Mouse (Mus musculus) fat pad, adult 2 months (tissue): ENCODE results near the gene Rnf220.
"Not testable (repeated sequence)": the region's sequence is repeated elsewhere in the genome, so short reads cannot be mapped to it uniquely, and the experiment has no call there.

Experiments used
- DNase-seq: peaks from one replicate; pipeline ENCODE4 v3.0.0-alpha.2; 2011; ENCODE audit warnings: low read depth, low spot score; ENCODE audit errors: extremely low read depth

Gene Rnf220

DNA sequence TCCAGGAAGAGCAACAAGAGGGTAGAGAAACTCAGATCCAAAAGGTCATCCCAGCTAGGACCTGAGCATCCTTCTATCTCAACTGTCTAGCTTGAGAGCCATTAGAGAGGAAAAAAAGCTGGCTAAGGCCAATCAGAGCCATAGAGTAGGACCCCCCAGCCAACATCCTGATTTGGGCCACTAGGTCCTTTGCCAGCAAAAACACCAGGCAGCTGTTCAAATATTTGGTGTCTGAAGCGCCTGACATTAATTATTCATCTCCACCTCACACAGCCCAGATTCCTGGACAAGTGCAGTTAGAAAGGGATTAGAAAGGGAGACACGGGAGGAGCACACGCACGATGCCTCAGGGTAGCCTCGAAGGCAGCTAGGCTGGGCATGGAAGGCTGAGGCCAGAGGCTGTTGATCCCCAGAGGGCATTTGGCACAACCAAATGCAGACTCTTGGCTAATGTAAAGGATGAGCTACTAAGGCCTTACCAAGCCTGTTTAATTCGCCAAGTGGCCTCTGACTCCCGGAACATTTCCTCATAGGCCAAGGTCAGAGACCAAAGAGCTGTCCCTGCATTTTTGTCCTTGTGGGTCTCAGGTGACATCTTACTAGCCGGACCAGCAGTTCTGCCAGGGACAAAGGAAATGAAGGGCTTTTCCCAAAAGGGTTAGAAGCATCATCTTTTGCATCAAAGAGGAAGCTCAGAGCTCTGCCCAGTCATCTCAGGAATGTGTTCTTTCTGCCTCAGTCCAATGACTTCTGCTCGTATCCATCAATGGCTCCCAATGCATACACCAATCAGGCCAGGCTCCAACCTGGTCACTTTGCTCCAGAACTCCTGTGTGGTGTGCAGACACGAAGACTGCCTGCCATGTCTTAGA is 218.2 kb downstream of the Rnf220 start:
- no peak for DNase-seq

DNA sequence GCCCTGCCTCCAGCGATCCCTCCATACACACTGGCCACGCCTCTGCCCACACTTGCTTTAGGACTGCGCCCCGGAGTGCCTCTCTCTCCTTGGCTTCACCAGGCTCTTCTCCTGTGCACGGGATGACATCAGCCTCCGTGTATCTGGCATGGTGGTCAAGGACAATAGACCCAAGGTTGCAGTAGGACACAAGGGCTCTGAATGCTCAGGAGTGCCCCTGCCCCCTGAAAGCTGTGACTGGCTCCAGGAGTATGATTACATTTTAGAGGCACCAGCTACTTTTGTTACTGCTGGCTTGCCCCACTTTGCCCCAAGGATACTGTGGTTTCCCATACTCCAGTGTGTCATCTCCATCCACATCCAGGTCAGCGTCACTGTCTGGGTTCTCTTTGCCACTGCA is 219.2 kb downstream of the Rnf220 start:
- no peak for DNase-seq

DNA sequence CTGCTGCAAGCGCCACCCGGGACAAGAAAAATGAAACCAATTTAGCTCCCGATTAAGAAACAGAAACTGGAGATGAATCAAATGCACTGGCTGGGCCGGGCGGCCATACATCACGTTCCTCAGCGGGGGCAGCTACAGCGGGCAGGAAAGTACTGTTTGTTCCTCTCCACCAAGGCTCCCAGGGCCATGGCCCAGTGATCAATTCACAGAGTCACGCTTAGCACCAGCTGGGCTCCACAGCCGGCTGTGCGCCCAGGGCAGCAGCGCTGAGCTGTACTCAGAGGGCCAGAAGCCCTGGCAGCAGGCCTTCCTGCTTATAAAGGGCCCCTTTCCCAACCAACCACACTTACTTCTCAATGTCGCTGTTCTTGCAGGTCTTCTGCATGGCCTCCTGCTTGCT is 219.8 kb downstream of the Rnf220 start:
- no peak for DNase-seq

DNA sequence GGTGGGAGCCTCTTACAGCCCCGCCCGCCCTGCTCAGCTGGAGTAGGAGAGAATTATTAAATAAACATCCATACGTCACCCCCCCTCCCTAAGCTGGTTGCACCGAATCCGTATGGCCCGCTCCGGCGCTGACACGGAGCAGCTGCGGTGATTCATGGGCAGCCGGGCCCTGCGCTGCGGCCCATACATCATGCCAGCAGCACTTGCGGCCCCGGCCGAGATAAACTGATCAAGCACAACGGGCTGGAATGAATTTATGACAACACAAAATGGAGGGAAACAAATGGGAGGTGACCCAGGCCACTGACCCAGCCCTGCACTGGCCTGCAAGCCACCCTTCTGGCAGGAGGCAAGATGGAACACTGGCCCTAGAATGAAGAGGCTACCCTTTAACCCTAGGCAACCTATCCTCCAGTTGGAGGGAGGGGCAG is 220.6 kb downstream of the Rnf220 start:
- no peak for DNase-seq

DNA sequence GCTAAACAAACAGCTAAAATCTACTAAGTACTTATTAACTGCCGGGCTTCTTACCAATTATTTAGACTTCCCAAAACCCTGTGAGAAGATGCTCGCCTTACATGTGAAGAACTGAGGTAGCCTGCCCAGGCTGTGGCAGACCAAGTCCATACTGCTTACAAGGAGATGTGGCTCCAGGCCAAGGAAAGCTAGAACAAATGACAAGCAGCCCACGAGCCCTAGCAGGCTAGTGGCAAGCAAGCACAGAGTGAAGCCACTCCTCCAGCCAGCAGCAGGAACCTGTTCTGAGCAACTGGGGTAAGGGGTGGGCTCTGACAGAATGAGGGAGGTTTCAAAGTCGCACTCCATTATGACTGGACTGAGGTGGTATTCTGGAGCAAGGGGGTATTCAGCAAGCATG is 222.1 kb downstream of the Rnf220 start:
- no peak for DNase-seq

DNA sequence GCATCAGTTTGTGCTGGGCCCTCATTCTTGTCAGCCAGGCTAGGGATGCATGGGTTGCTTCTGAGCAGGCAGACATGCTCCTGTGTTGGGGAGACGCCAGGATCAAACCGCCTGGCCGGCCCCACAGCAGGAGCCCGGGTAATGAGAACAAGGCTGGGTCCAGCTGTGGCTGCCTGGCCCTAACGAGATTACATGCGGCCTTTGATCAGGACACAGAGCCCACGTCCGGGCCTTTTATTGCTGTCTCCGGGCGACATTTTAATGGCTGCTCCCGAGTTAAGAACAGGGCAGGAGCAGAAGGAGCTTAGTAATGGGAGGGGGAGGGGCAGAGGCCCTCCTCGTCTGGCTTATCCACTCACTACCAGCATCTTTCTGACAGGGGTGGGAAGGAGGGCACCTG is 224.4 kb downstream of the Rnf220 start:
- no peak for DNase-seq

DNA sequence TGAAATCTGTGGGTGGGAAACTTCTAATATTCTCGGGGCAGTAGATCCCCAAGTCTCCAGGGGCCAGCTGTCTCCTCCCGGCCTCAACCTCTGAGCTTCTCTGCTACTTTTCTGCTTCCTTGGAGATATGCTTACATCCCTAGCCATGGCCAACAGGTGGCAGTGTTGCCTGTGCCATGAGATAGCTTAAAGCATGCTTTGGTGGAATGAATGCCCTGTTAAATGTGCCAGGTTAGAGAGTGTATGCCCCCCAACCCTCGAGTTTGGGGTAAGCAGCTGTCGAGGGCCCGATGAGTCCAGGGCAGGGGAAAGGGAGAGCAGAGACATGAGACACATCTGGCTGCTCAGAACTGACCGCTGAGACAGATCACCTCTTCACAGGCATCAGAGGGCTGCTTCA is 226.6 kb downstream of the Rnf220 start:
- no peak for DNase-seq

DNA sequence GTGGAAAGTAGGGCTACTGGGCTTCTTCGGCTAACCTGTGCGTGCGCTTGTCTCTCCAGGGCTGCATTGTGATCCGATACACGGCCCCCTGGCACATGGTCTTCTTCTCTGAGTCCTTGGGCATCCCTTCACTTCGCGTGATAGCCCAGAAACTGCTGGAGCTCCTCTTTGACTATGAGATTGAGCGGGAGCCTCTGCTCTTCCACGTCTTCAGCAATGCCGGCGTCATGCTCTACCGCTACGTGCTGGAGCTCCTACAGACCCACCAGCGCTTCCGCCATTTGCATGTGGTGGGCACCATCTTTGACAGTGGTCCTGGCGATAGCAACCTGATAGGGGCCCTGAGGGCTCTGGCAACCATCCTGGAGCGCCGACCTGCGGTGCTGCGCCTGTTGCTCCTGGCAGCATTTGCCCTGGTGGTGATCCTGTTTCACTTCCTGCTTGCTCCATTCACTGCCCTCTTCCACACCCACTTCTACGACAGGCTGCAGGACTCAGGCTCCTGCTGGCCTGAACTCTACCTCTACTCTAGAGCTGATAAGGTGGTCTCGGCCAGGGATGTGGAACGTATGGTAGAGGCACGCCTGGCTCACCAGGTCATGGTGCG is 228.9 kb downstream of the Rnf220 start:
- no peak for DNase-seq

DNA sequence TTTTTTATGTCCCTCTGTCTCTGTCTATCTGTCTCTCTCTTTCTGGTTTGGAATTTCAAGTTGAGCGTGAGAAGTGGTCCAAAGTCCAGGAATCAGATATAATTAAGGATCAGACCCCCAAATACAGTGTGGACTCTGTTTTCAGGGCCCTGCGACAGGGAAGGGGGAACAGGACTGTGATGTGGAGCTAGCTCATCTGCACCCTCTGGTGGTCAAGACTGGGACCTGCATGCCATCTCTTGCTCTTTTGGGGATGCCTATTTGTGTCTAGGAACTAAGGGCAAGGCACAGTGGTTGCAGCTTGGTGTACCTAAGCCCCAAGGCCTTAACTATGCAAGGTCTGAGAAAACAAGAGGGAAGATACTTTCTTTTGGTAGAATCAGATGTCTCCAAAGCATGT is 229.6 kb downstream of the Rnf220 start:
- DNase-seq: no peak

DNA sequence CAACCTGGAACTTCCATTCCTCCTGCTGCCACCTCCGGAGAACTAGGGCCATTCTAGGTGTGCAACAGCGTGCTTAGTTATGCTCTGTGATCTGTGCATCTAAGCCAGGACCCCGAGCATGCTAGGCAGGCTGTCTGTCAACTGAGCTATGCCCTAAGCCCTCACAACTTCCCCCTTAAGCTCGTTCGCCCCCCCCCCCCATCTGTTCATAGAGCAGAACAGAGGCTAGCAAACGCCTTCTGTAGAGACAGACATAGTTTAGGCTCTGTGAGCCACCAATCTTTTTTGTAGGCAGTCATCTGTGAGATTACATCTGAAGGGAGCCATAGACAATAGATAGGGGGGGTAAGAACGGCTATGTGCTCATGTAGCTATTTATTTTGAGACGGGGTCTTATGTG is 233.9 kb downstream of the Rnf220 start:
- DNase-seq: no peak

DNA sequence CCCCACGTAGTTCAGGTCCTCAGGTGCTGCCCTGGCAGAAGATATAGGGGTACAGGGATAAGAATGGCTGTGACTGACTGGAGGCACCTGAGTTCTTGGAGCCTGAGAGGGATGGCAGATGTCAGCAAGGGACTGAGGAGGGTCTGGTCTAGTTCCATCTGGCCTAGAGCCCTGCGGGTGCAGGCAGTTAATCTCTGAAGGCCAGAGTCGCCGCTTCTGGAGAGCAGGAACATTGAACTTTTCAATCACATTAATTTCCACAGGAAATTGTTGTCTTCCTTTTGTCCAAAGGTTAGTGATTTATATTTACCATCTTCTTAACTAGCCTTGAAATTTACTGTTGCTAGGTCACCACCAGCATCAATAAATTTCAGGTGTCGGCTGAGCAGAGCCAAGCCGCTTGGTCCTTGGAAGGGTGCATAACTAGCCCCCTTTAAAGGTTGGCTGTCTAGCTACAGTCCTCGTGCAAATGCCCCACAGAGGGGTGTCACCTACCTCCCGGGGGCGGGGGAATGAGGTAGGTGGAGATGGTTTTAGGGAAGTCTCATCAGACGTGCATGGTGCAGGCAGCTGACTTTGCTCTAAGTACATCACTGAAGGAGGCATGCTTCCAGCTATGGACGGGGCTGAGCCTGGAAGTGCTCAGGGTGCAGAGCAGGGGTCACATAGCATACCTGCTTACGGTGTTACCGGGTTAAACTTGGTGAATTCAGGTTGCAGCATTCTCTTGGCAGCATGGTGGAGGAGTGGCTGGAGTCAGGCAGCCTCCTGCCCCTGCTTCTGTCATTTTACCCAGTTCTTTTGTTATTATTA is 234.5 kb downstream of the Rnf220 start:
- no peak for DNase-seq

DNA sequence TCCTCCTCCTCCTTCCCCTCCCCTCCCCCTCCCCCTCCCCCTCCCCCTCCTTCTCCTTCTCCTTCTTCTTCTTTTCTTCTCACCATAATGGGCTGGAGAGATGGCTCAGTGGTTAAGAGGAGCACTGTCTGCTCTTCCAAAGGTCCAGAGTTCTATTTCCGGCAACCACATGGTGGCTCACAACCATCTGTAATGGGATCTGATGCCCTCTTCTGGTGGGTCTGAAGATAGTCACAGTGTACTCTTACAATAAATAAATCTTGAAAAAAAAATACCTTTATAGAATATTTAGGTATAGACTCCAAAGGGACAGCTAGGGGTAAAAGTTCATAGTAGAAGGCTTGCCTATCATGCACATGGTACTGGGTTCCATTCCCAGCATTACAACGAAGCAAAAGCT is 235.6 kb downstream of the Rnf220 start:
- DNase-seq: no peak

DNA sequence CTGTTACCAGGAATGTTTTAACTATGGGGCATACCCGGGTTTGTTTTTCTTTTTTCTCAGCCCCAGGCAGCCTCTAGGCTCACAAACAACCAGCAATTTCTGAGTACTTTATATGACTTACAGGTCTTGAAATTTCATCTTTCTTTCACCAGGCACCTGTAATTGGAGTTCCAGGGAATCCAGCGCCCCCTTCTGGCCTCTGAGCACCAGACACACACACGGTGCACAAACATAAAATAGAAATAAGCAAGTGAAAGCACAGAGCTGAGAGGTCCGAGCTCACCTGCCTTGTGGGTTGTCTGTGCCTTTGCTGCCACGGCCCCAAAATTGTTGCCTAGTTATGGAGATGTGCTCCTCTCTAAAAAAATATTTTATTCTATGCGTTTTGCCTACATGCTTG is 236.9 kb downstream of the Rnf220 start:
- DNase-seq: not testable (repeated sequence)

DNA sequence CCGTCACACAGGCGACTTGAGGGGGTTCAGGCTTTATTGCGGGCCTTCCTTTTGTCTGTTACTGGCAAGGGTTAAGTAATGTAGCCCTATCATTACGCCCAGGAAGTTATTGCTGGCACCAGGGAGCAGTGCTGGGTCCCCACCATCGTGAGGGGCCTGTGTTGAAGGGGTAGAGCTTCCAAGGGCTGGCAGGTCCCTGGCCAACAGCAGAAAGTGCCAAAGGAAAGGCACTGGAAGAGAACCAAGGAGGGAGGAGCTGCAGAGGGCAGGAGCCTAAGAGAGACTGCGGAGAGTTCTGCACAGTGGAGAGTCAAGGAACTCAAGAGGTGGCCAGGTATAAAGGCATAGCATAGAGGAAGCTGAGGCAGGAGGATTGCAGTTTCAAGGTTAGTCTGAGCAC is 242.2 kb downstream of the Rnf220 start:
- DNase-seq: no peak

DNA sequence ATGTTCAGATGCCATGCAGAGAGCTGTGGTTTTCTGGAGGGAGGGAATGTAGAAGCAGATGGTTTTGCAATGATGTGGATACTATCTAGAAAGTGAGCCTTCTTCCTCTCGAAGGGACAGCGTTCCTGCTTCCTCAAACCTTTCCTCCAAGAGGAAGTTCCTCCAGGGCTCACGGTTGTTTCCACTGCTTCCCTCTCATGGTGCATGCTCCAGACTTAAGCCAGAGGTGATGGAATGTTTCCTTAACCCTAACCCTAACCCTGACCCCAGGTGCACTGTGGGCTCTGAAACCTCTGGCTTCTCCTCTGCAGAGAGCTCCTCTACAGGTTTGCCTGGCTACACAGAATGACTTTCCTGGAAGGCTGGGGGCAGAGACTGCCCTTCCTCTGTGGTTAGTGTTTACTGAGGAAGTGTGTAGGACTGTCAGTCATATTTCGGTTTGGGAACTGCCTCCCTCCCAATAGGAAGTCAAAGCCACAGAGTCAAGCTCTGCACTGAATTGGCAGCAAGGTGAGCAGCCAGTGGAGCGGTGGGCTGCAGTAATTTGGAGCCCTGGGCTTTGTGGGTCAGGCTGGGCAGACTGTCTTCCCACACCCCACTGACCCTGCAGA is 242.7 kb downstream of the Rnf220 start:
- no peak for DNase-seq

DNA sequence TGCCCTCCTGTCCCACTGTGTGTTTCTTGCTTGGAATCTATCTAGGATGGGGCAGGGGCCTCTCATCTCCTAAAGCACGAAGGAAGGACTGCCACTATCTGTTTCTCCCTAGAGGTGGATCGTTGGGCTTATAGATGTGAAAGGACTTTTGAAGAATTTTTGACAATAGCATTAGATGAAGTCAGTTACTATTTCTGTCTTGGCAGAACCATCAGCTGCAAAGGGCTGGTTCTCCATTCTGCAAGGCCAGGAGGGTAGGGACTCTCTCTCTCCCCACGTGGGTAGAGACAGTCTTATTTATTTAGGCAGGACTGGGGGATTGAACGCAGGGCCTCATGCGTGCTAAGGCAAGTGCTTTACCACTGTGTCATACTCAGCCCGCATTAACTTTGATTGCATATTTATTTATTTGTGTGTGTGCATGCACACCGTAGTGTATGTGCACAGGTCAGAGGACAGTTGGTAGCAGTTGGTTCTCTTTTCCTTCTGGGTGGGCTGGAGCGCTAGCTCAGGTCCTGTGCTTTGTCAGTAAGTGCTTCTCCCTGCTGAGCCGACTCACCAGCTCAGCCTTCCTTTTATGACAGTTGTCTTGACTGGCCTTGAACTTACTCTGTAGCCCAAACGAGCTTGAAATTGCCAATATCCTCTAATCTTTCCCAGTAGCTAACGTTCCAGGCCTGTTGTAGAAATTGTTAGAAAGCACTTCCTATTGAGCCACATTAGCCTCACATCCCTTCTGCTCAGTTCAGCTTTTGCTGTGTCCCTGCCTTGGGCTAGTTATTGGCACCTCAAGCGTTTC is 243.4 kb downstream of the Rnf220 start:
- DNase-seq: peak; percentile 72

DNA sequence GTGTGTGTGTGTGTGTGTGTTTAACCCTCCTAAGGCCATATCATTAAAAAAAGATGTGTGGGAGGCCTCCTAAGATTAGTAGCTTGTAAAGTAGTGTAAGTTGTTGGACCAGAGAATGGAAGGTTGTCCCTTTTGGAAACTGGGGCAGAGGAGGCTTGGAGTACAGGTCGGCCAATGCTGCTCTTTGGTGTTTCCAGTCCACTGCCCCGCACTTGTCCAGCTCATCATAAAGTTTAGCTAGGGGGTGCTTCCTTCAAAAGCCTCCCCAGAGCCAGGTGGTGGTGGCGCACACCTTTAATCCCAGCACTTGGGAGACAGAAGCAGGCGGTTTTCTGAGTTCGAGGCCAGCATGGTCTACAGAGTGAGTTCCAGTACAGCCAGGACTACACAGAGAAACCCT is 244.1 kb downstream of the Rnf220 start:
- no peak for DNase-seq

DNA sequence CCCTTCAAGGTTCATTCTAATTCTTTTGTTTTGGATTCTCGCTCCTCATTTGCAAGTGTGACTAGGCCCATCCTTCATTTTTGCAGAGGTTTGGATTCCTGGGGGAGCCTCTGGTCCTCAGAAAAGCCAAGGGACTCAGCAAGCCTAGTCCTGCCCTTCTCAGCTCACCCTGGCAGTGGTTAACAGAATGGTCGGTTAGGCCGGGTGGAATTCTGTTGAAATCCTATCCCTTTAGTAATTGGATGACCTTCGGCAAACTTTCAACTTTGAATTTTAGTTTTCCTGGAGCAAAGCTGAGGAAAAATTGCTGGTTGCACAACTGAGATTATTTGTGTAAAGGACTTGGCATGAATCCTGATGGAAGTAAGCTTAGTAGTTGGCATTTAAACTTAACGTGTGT is 244.5 kb downstream of the Rnf220 start:
- DNase-seq: peak; percentile 95

DNA sequence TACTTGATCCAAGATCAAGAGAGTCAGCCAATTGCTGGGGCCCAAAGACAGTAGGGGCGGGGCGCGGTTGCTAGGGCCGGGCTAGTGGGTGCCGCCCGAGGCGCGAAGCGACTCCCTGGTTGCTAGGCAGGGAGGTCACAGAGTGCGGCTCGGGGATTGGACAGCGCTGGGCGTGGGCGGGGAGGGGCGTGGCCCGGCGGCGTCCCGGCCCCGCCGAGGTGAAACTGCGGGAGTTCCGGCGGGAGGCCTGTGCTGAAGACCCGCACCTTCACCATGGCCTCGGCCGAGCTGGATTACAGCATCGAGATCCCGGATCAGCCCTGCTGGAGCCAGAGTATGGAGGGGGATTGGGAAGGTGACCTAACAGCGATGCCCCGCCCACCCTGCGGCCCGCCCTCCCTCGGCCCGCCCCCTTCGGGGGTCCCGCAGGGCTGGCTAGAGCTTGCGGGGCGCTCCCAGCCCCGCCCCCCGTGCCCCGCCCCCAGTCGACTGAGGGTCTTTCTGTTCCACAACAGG is 245.0 kb downstream of the Rnf220 start, which contains the start of the genes Tmem53 and Armh1:
TSS of gene Tmem53 (plus strand) at position 151 of the 516 bp plus-strand sequence.
TSS of gene Armh1 (minus strand) at position 325 of the 516 bp plus-strand sequence.
- no peak for DNase-seq

DNA sequence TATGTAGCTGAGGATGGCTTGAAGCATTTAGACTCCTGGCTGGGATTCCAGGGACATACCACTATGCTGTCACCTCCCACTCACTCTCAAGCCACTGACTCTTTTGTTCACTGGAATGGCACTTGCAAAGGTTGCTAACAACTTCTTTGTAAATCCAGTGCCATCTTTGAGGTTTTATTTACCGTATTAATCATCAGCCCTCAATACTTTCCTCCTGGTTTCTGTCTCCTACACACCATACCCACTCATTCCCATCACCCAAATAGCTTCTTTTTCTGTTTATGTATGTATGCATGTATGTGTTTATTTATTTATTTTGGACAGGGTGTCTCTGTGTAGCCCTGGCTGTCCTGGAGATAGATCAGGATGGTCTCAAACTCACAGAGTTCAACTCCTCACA is 245.9 kb downstream of the Rnf220 start:
- DNase-seq: peak; percentile 8
